Mouse (Mus musculus) heart, adult 2 months (tissue): ENCODE data around the gene Baz2b.

Source experiments
- CTCF ChIP-seq: fragments of 200-600 bp; IDR thresholded peaks from 2 replicates; pipeline ENCODE4 v1.8.1; 2022; ENCODE audit warnings: antibody characterized with exemption, mild to moderate bottlenecking, moderate library complexity
- EP300 ChIP-seq: fragments of 200-500 bp; IDR thresholded peaks from 2 replicates; pipeline ENCODE4 v1.6.1; 2011; ENCODE audit warnings: low read depth, low read length, control low read depth; ENCODE audit not compliant: insufficient read depth
- POLR2A ChIP-seq: fragments of 200-500 bp; IDR thresholded peaks from 2 replicates; pipeline ENCODE4 v1.6.1; 2011; ENCODE audit warnings: mild to moderate bottlenecking, low read depth, low read length, control low read depth; ENCODE audit not compliant: insufficient read depth

DNA sequence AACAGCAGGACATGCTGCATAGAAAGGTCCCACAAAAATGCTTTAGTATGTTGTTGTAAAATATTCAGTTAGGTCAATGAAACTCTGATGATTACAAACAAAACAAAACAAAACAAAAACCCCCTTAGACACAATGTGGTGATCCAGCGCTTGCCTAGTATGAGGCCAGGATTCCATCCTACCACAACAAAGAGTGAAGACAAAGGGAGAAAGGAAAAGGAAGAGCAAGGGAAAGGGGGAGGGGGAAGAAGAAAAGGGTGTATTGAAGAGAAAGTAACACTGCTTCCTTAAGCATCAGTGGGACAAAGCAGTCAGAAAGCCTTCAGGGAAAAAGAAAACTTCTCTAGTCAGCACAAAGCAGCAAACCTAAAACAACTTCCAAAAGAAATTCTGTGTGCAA is 133.6 kb downstream of the Baz2b start:
- TF ChIP-seq CTCF (no peak), EP300 (no peak), POLR2A (no peak)
